Mouse (Mus musculus) heart, embryonic 10.5 days (tissue): Measurements from ENCODE around the gene Peg12. TPM values are rescaled to one million over a fixed set of nuclear protein-coding genes. Genes with fewer than 3 reads are reported as not detected.
A peak's percentile ranks its signal among the peaks of the same experiment; 100 is the strongest.

ENCODE experiments used
- DNase-seq: peaks from one replicate; pipeline ENCODE4 v3.0.0-alpha.2; 2017; ENCODE audit warnings: low spot score
- H3K27ac ChIP-seq: fragments of 300-500 bp; sonication (generic); 2 replicates; pipeline ENCODE4 v1.5.1; 2016; ENCODE audit warnings: mild to moderate bottlenecking
- H3K27me3 ChIP-seq: fragments of 300-500 bp; sonication (generic); 2 replicates; pipeline ENCODE4 v1.6.1; 2016; ENCODE audit warnings: mild to moderate bottlenecking; ENCODE audit not compliant: poor library complexity, insufficient read depth, severe bottlenecking
- H3K36me3 ChIP-seq: fragments of 300-500 bp; sonication (generic); 2 replicates; pipeline ENCODE4 v1.6.1; 2016; ENCODE audit warnings: mild to moderate bottlenecking, moderate library complexity
- H3K4me1 ChIP-seq: fragments of 300-500 bp; sonication (generic); 2 replicates; pipeline ENCODE4 v1.6.1; 2016; ENCODE audit warnings: mild to moderate bottlenecking
- H3K4me3 ChIP-seq: fragments of 300-500 bp; sonication (generic); 2 replicates; pipeline ENCODE4 v1.5.1; 2016; ENCODE audit warnings: mild to moderate bottlenecking, moderate library complexity
- H3K9me3 ChIP-seq: fragments of 300-500 bp; sonication (generic); 2 replicates; pipeline ENCODE4 v1.6.1; 2016; ENCODE audit warnings: mild to moderate bottlenecking, moderate library complexity
- WGBS: fragments of 180-500 bp; shearing (Covaris S2); methylation state at CpG from one replicate; pipeline ENCODE4 v1.1.7; 2016; 5-methylcytosine and 5-hydroxymethylcytosine counted together
- polyA plus RNA-seq: library from polyadenylated mRNA; unstranded; fragments of >200 nt; fragmentation: Nextera tagmentation; extraction: Ambion mirVana; gene quantifications from 2 replicates; pipeline ENCODE4 v1.2.1, GENCODE M21; 2016

Peg12 gene
- polyA plus RNA-seq, 1 experiment from 2014 or later, result 24.3 TPM

GRCm38 (mm10) chr7:62419493-62420360, 44.6 kb downstream of the Peg12 start, which contains the start of gene Mkrn3:
Gene Mkrn3 (minus strand): TSS chr7:62420139.
- Histone ChIP-seq H3K27me3 (0 out of 2 replicates have a peak, but pooled peaks cover 4% of the 10 kb centered on the region), H3K36me3 (no peaks in the 10 kb centered on the region), H3K4me3 (peak within 1 kb of the TSS; percentile 76), H3K27ac (peak within 1 kb of the TSS; percentile 85), H3K9me3 (peaks cover 27% of the 10 kb centered on the region), H3K4me1 (peaks cover 7% of the 10 kb centered on the region)
- peak; percentile 81 for DNase-seq
- WGBS, result 13% methylated on average over 49 of the region's 49 CpGs

DNA sequence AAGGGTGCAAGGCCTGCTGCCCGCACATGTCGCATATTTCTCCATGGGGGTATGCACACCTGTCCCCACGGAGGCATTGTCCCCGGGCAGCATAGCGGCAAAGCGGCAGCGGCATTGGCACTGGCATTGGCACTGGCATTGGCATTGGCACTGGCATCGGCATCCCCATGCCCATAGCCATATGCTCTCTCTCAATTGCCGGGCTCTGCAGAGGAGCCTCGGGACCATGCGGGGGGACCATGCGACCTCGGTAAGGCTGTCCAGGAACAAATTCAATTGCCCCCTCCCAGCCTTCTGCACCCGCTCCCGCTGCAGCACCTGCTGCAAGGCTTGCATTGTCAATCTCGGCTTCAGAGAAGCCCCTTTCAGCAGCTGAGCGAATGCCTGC, 45.2 kb downstream of the Peg12 start:
- H3K36me3 ChIP-seq, result no peaks in the 10 kb centered on the region
- DNase-seq, result no peak
- peaks cover 27% of the 10 kb centered on the region for H3K9me3 ChIP-seq
- peak overlapping the region; percentile 76 for H3K4me3 ChIP-seq
- 66% methylated on average over 17 of the region's 17 CpGs for WGBS
- H3K4me1 ChIP-seq, result peaks cover 7% of the 10 kb centered on the region
- H3K27me3 ChIP-seq, result 0 out of 2 replicates have a peak, but pooled peaks cover 4% of the 10 kb centered on the region
- no peak overlapping the region for H3K27ac ChIP-seq

GRCm38 (mm10) chr7:62418346-62418745, 46.0 kb downstream of the Peg12 start:
- no peak overlapping the region for H3K27ac ChIP-seq
- no peaks in the 10 kb centered on the region for H3K36me3 ChIP-seq
- DNase-seq, result no peak
- H3K9me3 ChIP-seq, result peaks cover 27% of the 10 kb centered on the region
- H3K4me3 ChIP-seq, result peak overlapping the region; percentile 76; the same call in 1 of the 2 replicates
- 87% methylated on average over 9 of the region's 9 CpGs for WGBS
- H3K4me1 ChIP-seq, result peaks cover 7% of the 10 kb centered on the region
- H3K27me3 ChIP-seq, result 0 out of 2 replicates have a peak, but pooled peaks cover 4% of the 10 kb centered on the region

GRCm38 (mm10) chr7:62416173-62416572, 48.1 kb downstream of the Peg12 start:
- DNase-seq, result no peak
- peaks cover 23% of the 10 kb centered on the region for H3K9me3 ChIP-seq
- peaks cover 7% of the 10 kb centered on the region for H3K4me1 ChIP-seq
- H3K27me3 ChIP-seq, result no peaks in the 10 kb centered on the region
- no peaks in the 10 kb centered on the region for H3K36me3 ChIP-seq
- no peak overlapping the region for H3K27ac ChIP-seq
- H3K4me3 ChIP-seq, result no peak overlapping the region

- H3K27ac ChIP-seq, result no peak overlapping the region
- 65% methylated on average over 1 of the region's 1 CpGs for WGBS
These were observed 49.1 kb downstream of the Peg12 start for GRCm38 (mm10) chr7:62415222-62415621.

More at GRCm38 (mm10) chr7:62415222-62415621, 49.1 kb downstream of the Peg12 start:
- H3K27me3 ChIP-seq, result no peaks in the 10 kb centered on the region
- H3K4me3 ChIP-seq, result no peak overlapping the region
- H3K36me3 ChIP-seq, result no peaks in the 10 kb centered on the region
- peaks cover 7% of the 10 kb centered on the region for H3K4me1 ChIP-seq
- no peak for DNase-seq
- H3K9me3 ChIP-seq, result peaks cover 18% of the 10 kb centered on the region

Other genes starting within 250 kb of the Peg12 start
- gene Ndn, start 117.9 kb downstream of the Peg12 start, polyA plus RNA-seq, result 92.0 and 113 TPM in 2 replicates
- gene Magel2, start 87.5 kb downstream of the Peg12 start, polyA plus RNA-seq, result 1.5 and 4.2 TPM in 2 replicates
- 3.3 and 5.5 TPM in 2 replicates for gene Mkrn3, start 44.4 kb downstream of the Peg12 start, polyA plus RNA-seq